Mouse (Mus musculus) lung, embryonic 16.5 days (tissue): ENCODE measurements around the gene Cfap58. TPM values are rescaled to one million over a fixed set of nuclear protein-coding genes. Genes with fewer than 3 reads are reported as not detected.

Source experiments
- ATAC-seq: fragments of 200-750 bp; cut with Nextera tagmentation; 2 replicates; pipeline ENCODE4 v1.8.0; 2017; ENCODE audit warnings: low read depth, mild to moderate bottlenecking, moderate library complexity
- H3K27ac ChIP-seq: fragments of 300-500 bp; sonication (generic); 2 replicates; pipeline ENCODE4 v1.5.1; 2014; ENCODE audit warnings: mild to moderate bottlenecking, control low read depth, low read length
- H3K27me3 ChIP-seq: fragments of 300-500 bp; sonication (generic); 2 replicates; pipeline ENCODE4 v1.6.1; 2014; ENCODE audit warnings: low read depth, low read length, mixed read lengths; ENCODE audit not compliant: control insufficient read depth, insufficient read depth
- H3K36me3 ChIP-seq: fragments of 300-500 bp; sonication (generic); 2 replicates; pipeline ENCODE4 v1.6.1; 2014; ENCODE audit warnings: low read length; ENCODE audit not compliant: control insufficient read depth, insufficient read depth
- H3K4me1 ChIP-seq: fragments of 300-500 bp; sonication (generic); replicated peaks from 2 replicates; pipeline ENCODE4 v1.6.1; 2014; ENCODE audit warnings: low read length, mixed read lengths; ENCODE audit not compliant: control insufficient read depth, insufficient read depth
- H3K4me2 ChIP-seq: fragments of 300-500 bp; sonication (generic); 2 replicates; pipeline ENCODE4 v1.6.1; 2014; ENCODE audit warnings: low read depth, low read length, control low read depth
- H3K4me3 ChIP-seq: fragments of 300-500 bp; sonication (generic); 2 replicates; pipeline ENCODE4 v1.5.1; 2014; ENCODE audit warnings: mild to moderate bottlenecking, low read length, control low read depth
- H3K9ac ChIP-seq: fragments of 300-500 bp; sonication (generic); 2 replicates; pipeline ENCODE4 v1.6.1; 2014; ENCODE audit warnings: low read length, control low read depth
- H3K9me3 ChIP-seq: fragments of 300-500 bp; sonication (generic); 2 replicates; pipeline ENCODE4 v1.6.1; 2016; ENCODE audit warnings: low read length; ENCODE audit not compliant: control insufficient read depth
- WGBS: fragments of 180-500 bp; shearing (Covaris S2); extraction: QIAGEN DNeasy Blood & Tissue Kit; methylation state at CpG from one replicate; pipeline ENCODE4 v1.1.7; 2014; 5-methylcytosine and 5-hydroxymethylcytosine counted together
- polyA plus RNA-seq: library from polyadenylated mRNA; unstranded; fragments of >200 nt; fragmentation: Nextera tagmentation; extraction: Ambion mirVana; gene quantifications from 2 replicates; pipeline ENCODE4 v1.2.1, GENCODE M21; 2015

The Cfap58 gene
- polyA plus RNA-seq, 1 experiment from 2014 or later, result 0.53 TPM

DNA sequence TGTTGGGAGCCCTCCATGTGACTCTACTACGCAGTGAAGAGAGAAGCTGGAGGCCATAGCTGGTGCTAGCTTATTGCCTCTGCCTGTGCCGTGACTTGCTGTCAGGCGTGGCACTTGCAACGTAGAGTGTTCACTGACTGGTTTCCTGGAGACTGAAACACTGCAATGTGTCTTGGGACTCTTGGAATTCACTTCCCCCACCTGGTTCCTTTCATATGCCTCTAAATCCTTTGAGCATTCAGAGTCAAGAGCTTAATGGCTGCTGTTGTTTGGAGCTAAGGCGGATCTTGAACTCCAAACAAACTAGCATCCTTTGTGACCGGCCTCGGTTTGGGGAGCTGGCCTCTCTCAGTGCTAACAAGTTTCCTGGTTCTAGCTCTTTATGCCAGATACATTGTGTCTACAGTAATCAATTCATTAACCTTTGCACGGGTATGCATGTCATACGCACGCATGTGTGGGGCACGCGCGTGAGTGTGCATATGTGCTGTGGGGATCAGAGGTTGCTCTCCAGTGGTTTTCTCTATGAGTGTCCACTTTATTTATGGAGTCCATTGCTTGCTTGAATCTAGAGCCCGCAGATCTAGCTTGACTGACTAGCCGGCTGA, 48.2 kb downstream of the Cfap58 start:
- H3K4me1 ChIP-seq, result peaks cover 3% of the 10 kb centered on the region; the same call in 1 of the 2 replicates
- H3K27me3 ChIP-seq, result no peaks in the 10 kb centered on the region
- no peak overlapping the region for H3K4me2 ChIP-seq
- H3K9me3 ChIP-seq, result no peaks in the 10 kb centered on the region
- WGBS, result 85% methylated on average over 15 of the region's 15 CpGs
- no peak overlapping the region for H3K4me3 ChIP-seq
- no peak overlapping the region for H3K27ac ChIP-seq
- no peak for ATAC-seq
- H3K9ac ChIP-seq, result no peak overlapping the region
- H3K36me3 ChIP-seq, result no peaks in the 10 kb centered on the region

DNA sequence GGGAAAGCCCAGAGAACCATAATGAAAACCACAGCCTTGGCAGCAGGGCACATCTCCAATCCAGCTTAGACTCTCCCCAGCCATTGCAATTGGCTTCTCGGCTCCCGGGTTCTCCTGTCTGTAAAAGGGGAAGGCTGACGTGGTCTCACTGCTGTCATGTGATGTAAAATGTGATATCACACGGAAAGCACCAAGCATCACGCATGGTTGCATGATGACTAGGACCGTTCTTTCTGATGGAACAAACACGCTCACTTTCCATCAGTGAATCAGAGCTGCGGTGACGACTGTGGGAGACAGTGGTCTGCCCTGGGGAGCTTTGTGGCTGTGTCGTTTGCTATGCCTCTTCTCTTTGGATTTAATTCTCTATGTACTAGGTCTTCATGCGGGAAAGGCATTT, 50.5 kb downstream of the Cfap58 start:
- Histone ChIP-seq H3K27ac (no peak overlapping the region), H3K4me1 (peaks cover 3% of the 10 kb centered on the region; the same call in 1 of the 2 replicates), H3K36me3 (no peaks in the 10 kb centered on the region), H3K27me3 (no peaks in the 10 kb centered on the region), H3K4me3 (no peak overlapping the region), H3K4me2 (no peak overlapping the region), H3K9ac (no peak overlapping the region), H3K9me3 (no peaks in the 10 kb centered on the region)
- ATAC-seq, result no peak
- WGBS, result 83% methylated on average over 11 of the region's 11 CpGs

DNA sequence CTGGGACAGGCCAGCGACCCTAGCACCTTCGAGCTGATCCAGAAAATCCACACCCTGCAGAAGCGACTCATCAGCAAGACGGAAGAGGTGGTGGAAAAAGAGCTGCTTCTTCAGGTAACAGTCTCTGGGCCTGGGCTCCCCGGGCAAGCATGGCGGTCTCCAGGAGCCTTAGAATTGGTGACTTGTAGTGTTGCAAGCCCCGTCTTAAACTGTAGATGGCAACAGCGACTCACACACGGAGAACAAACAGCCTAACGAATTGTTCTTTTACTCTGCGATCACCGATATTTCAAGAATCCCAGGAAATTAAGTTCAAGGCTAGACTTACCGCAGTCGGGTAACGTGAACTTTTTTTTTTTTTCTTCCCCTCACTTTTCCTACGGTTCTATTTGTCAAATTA, 51.0 kb downstream of the Cfap58 start:
- no peak for ATAC-seq
- Histone ChIP-seq H3K27ac (no peak overlapping the region), H3K9me3 (no peaks in the 10 kb centered on the region), H3K4me1 (peaks cover 3% of the 10 kb centered on the region; the same call in 1 of the 2 replicates), H3K27me3 (no peaks in the 10 kb centered on the region), H3K36me3 (no peaks in the 10 kb centered on the region), H3K4me3 (no peak overlapping the region), H3K9ac (no peak overlapping the region), H3K4me2 (no peak overlapping the region)
- WGBS, result 18% methylated on average over 16 of the region's 16 CpGs

DNA sequence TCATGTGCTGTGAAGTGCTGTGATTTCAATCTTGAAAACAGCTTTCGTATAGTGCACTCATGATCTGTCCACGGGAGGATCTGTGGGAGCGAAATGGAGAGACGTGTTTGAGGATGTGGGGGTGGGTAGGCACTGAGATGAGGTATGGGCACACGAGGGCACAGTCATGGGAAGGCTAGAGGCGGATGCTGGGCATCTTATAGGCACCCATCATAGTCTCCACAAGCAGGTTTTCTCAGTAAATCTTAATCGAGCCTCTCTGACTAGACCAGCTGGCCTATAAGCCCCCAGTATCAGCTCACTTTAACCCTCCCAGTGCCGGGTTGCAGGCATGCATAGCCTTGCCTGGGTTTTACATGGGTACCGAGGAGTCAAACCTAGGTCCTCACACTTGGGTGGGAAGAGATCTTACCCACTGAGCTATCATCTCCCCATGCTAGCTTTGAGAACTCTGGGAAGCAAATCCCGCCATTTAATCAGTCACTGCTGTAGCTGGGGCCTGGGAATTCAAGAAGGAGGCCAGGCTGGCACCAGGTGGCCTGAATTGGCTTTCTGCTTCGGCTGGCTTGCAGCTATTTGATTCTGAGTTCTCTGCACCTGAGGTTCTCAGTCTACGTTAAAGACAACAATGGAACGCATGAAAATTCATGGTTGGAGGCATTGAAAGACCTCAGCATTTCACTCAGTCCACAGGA, 51.6 kb downstream of the Cfap58 start:
- Histone ChIP-seq H3K9ac (no peak overlapping the region), H3K9me3 (no peaks in the 10 kb centered on the region), H3K36me3 (no peaks in the 10 kb centered on the region), H3K4me2 (no peak overlapping the region), H3K4me1 (peaks cover 3% of the 10 kb centered on the region; the same call in 1 of the 2 replicates), H3K4me3 (no peak overlapping the region), H3K27ac (no peak overlapping the region), H3K27me3 (no peaks in the 10 kb centered on the region)
- 63% methylated on average over 13 of the region's 13 CpGs for WGBS
- ATAC-seq, result no peak

DNA sequence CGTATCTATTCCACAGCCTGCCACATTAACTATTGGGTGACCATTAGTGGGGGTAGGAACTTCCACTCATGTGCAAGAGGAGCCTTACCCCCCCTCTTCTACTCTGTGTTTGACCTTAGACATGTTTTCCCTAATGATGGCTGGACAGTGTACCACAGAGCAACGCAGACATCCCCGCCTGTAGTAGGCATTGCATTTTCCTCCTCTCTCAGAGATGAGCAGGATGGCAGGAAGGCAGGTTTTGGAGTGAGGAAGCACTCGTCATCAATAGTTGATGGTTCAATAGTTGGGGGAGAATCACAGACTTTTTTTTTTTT, 52.1 kb downstream of the Cfap58 start:
- WGBS, result 85% methylated on average over 4 of the region's 4 CpGs
- Histone ChIP-seq H3K9ac (no peak overlapping the region), H3K27me3 (no peaks in the 10 kb centered on the region), H3K4me3 (no peak overlapping the region), H3K36me3 (no peaks in the 10 kb centered on the region), H3K4me1 (no peaks in the 10 kb centered on the region), H3K4me2 (no peak overlapping the region), H3K9me3 (no peaks in the 10 kb centered on the region), H3K27ac (no peak overlapping the region)
- ATAC-seq, result no peak

DNA sequence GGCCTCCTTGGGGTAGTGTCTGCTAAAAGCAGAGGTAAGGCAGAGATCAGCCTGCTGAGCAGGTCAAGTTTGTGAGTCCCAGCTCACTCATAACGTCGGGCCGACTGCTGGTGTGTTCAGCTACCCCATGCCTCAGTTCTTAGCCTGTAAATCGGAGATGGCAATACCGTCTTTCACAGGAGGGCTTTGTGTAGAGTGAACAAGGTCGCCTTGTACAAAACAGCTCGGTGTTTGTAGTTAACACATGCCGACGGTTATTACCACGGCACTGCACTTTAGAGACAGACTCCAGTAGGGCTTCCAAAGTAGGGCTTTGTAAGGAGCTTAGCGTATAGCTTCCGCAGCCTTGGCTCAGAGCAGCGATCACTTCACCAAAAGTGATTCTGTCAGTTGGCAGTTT, 63.8 kb downstream of the Cfap58 start:
- Histone ChIP-seq H3K4me2 (no peak overlapping the region), H3K27ac (peak overlapping the region; percentile 47), H3K9me3 (no peaks in the 10 kb centered on the region), H3K4me3 (no peak overlapping the region), H3K4me1 (no peaks in the 10 kb centered on the region; the same call in 1 of the 2 replicates), H3K9ac (no peak overlapping the region), H3K36me3 (no peaks in the 10 kb centered on the region), H3K27me3 (no peaks in the 10 kb centered on the region)
- WGBS, result 76% methylated on average over 13 of the region's 13 CpGs
- no peak for ATAC-seq

DNA sequence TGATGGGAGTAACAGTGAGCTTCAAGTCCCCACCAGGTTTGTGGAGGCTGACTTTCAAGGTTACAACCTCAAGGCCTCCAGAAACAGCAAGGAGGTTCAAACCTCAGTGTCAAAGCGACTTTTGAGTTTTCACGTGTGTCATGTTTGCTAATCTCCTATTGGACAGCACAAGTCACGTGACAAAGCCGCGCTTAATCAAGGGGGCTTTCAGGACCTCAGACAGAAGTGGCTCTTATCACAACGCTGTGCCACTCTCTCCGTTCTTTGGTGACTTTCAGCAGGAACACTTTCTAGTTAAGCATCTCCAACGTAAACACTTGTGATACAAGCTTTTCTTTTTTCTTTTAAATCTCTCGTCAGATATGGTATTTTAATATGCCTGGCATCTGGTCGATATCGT, 64.3 kb downstream of the Cfap58 start:
- ATAC-seq, result peak; percentile 80; the same call in 1 of the 2 replicates

DNA sequence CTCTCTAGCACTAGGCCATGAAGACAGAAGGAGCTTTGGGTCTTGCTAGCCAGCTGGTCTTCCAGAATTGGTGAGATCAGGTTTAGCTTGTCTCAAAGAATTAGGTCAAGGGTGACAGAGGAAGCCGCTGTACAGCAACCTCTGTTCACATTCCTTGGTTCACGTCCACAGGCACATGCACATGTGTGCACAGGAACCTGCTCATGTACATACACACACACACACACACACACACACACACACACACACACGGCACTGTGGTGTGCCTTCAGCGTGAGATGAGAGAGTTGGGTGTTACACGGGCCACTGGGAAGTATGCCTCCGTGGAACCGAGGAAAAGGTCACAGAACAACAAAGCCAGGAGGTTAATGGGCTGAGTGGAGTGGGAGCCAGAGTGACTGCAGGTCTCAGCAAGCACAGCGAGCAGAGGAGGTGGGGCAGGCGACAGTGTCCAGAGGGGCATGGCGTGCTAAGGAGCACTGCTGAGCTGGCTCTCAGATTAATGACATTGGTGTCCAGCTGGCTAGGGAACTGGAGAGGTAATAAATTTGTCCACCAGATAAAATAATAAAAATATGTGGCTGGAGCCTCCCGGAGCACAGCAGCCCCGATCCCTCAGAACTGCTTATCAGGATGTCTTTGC, 71.4 kb downstream of the Cfap58 start:
- WGBS, result 35% methylated on average over 12 of the region's 12 CpGs
- Histone ChIP-seq H3K36me3 (no peaks in the 10 kb centered on the region), H3K27me3 (no peaks in the 10 kb centered on the region), H3K4me2 (no peak overlapping the region), H3K4me1 (peaks cover 4% of the 10 kb centered on the region), H3K9me3 (no peaks in the 10 kb centered on the region), H3K27ac (no peak overlapping the region), H3K4me3 (no peak overlapping the region), H3K9ac (no peak overlapping the region)
- ATAC-seq, result no peak

More for the DNA sequence above, 64.3 kb downstream of the Cfap58 start:
- Histone ChIP-seq H3K36me3 (no peaks in the 10 kb centered on the region), H3K4me1 (no peaks in the 10 kb centered on the region; the same call in 1 of the 2 replicates), H3K9me3 (no peaks in the 10 kb centered on the region), H3K4me2 (peak overlapping the region; percentile 8; the same call in 1 of the 2 replicates), H3K4me3 (no peak overlapping the region), H3K27me3 (no peaks in the 10 kb centered on the region), H3K9ac (no peak overlapping the region), H3K27ac (peak overlapping the region; percentile 47)
- WGBS, result 41% methylated on average over 11 of the region's 11 CpGs

DNA sequence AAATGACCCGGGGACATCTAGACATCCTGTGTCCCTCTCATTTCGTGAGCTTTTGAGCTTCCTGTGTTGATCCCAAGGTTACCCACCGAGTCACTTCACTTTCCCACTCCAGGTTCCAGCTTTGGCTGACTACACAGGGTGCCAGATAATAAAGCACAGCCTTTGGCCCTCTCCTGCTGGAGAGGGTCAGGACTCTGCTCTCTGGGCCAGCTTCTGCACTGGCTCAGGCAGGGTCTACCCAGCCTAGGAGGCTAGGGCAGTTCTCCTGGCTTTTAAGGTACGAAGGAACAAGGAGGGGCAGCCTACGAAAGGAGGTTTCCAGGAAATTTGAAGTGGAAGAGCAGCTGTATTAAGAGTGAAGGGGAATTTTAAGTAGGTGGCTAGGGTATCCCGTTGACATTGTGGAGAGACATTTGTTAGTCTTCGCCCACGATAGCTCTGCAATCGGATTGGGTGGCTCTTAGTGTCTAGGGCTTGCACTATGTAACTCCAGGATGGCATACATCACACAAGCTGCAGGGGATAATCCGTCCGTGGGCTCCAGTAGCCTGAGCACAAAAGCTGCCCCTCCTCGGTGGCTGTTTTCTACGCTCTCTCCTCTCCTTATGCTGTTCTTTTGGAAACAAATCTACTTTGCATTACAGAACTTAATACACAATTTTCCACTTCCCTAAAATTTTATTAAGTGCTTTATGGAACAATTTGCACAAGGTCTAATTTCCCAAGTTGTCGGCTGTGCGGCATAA, 72.3 kb downstream of the Cfap58 start:
- Histone ChIP-seq H3K27ac (no peak overlapping the region), H3K4me3 (no peak overlapping the region), H3K9ac (no peak overlapping the region), H3K4me1 (peaks cover 4% of the 10 kb centered on the region), H3K9me3 (no peaks in the 10 kb centered on the region), H3K27me3 (no peaks in the 10 kb centered on the region), H3K4me2 (no peak overlapping the region), H3K36me3 (no peaks in the 10 kb centered on the region)
- 43% methylated on average over 15 of the region's 15 CpGs for WGBS
- ATAC-seq, result peak; percentile 62
